Mouse (Mus musculus): ENCODE results near the gene Col23a1.
"Not testable (repeated sequence)": the region's sequence is repeated elsewhere in the genome, so short reads cannot be mapped to it uniquely, and the experiment has no call there.

Gene Col23a1

GRCm38 (mm10) chr11:51328387-51328942 lies 38.7 kb downstream of the Col23a1 start:
- DNase-seq: no peak

- DNase-seq: no peak
These were observed 40.4 kb downstream of the Col23a1 start for GRCm38 (mm10) chr11:51329837-51330714.

- DNase-seq: no peak
These were observed 44.3 kb downstream of the Col23a1 start for GRCm38 (mm10) chr11:51334017-51334416.

- DNase-seq: no peak
These were observed 47.9 kb downstream of the Col23a1 start for GRCm38 (mm10) chr11:51337585-51337984.

GRCm38 (mm10) chr11:51338416-51338815 lies 48.7 kb downstream of the Col23a1 start:
- DNase-seq: no peak

- no peak for DNase-seq
These were observed 51.4 kb downstream of the Col23a1 start for GRCm38 (mm10) chr11:51341091-51341490.

- DNase-seq: peak; percentile 62
These were observed 53.1 kb downstream of the Col23a1 start for GRCm38 (mm10) chr11:51342776-51343175.

GRCm38 (mm10) chr11:51343312-51343711 lies 53.6 kb downstream of the Col23a1 start:
- DNase-seq: no peak

GRCm38 (mm10) chr11:51343728-51344289 lies 54.1 kb downstream of the Col23a1 start:
- no peak for DNase-seq

GRCm38 (mm10) chr11:51345481-51346465 lies 56.1 kb downstream of the Col23a1 start:
- peak; percentile 30 for DNase-seq

GRCm38 (mm10) chr11:51347756-51348155 lies 58.0 kb downstream of the Col23a1 start:
- no peak for DNase-seq

- no peak for DNase-seq
These were observed 59.9 kb downstream of the Col23a1 start for GRCm38 (mm10) chr11:51349665-51350064.

- no peak for DNase-seq
These were observed 61.4 kb downstream of the Col23a1 start for GRCm38 (mm10) chr11:51351151-51351550.

GRCm38 (mm10) chr11:51351841-51352240 lies 62.1 kb downstream of the Col23a1 start:
- DNase-seq: no peak

- DNase-seq: no peak
These were observed 64.0 kb downstream of the Col23a1 start for GRCm38 (mm10) chr11:51353746-51354145.

- DNase-seq: not testable (repeated sequence)
These were observed 69.3 kb downstream of the Col23a1 start for GRCm38 (mm10) chr11:51358981-51359380.

GRCm38 (mm10) chr11:51364353-51364752 lies 74.6 kb downstream of the Col23a1 start:
- DNase-seq: no peak

- no peak for DNase-seq
These were observed 77.6 kb downstream of the Col23a1 start for GRCm38 (mm10) chr11:51367334-51367733.

GRCm38 (mm10) chr11:51370273-51370672 lies 80.6 kb downstream of the Col23a1 start:
- DNase-seq: no peak

- DNase-seq: no peak
These were observed 81.6 kb downstream of the Col23a1 start for GRCm38 (mm10) chr11:51371321-51371720.

- DNase-seq: no peak
These were observed 82.2 kb downstream of the Col23a1 start for GRCm38 (mm10) chr11:51371926-51372325.

- no peak for DNase-seq
These were observed 87.5 kb downstream of the Col23a1 start for GRCm38 (mm10) chr11:51377199-51377598.

GRCm38 (mm10) chr11:51388892-51389340 lies 99.2 kb downstream of the Col23a1 start:
- no peak for DNase-seq
